Mouse (Mus musculus): ENCODE results near the gene Oas1e. TPM values are rescaled to one million over a fixed set of nuclear protein-coding genes. Genes with fewer than 3 reads are reported as not detected.

Gene Oas1e
- total RNA-seq, 2 experiments from 2014 or later: not detected

GRCm38 (mm10) chr5:120778941-120779340, 16.4 kb downstream of the Oas1e start:
- no peak for ATAC-seq (replicated peaks; ENCODE audit: low FRiP score, low TSS enrichment, poor library complexity, severe bottlenecking)

DNA sequence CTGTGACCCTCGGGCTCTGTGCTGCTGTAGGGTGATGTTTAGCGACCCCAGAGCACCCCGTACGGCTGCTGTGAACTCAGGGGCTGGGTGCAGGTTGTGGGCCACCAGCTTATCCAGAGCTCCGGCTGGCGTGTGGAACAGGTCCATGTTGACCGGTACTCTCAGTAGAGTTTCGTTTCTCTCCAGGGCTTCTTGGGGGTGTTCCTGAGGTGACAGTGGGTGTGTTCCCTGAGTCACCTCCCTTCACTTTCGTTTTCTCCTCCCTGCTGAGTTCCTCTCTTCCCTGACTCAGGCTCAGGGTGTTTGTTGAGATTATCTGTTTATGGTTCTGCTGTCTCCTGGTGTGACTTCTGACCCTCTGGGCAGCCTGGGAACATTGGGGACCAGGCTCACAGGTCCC, 17.9 kb downstream of the Oas1e start, which contains the start of gene Oas3:
TSS of gene Oas3 (minus strand) at position 184 of the 400 bp plus-strand sequence.
- ATAC-seq (replicated peaks; ENCODE audit: low FRiP score, low TSS enrichment, poor library complexity, severe bottlenecking): peak; percentile 42

DNA sequence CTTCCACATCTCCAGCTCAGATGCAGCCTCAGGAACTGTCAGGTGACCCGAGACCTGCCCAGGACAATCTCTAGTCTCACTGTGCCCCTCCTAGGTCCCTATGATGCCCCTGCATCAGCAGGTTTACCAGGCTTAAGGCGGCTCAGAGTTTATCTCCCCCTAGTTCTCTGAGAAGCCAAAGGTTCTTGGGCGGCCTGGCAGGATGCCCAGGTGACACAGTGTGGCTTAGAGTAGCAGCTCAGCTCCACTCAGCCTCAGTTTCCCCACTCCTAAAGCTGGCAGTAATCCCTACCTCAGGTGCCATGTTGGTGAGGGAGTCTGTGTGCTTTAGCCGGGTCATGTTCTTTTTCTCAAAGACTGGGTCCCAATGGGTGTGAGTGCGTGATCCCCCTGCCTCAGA, 18.5 kb downstream of the Oas1e start:
- ATAC-seq (replicated peaks; ENCODE audit: low FRiP score, low TSS enrichment, poor library complexity, severe bottlenecking): 0 out of 2 replicates have a peak, but pooled peaks have one; percentile 13

DNA sequence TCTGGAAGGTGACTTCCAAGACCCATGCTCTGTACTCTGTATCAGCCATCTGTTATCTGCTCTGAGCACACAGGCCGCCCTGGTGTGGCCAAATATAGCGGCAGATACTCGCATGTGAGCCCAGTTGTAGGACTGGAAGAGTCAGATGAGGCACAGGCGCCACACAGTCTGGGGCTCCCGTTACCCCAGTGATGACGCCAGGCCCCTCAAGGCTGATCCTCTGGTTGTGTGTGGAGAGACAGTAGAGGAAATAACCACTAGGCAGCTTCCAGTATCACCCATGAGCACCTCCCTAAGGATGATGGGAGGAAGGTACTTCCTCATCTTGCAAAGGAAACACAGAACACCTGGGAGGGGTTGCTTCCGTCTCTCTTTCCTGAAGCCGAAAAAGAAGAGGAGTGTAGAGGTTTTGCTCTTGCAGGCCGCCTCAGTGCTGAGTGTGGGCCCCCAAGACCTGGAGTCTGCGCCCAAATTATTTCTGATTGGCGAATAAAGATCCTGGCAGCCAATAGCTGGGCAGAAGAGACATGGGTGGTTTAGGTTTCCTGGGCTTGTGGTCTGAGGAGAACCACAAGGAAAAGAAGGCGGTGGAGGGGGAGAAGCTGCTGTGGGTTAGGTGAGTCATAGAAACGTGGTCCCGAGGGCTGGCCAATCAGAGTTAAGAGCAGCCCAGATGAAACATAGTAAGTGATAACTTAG, 19.9 kb downstream of the Oas1e start:
- ATAC-seq (replicated peaks; ENCODE audit: low FRiP score, low TSS enrichment, poor library complexity, severe bottlenecking): peak; percentile 84

DNA sequence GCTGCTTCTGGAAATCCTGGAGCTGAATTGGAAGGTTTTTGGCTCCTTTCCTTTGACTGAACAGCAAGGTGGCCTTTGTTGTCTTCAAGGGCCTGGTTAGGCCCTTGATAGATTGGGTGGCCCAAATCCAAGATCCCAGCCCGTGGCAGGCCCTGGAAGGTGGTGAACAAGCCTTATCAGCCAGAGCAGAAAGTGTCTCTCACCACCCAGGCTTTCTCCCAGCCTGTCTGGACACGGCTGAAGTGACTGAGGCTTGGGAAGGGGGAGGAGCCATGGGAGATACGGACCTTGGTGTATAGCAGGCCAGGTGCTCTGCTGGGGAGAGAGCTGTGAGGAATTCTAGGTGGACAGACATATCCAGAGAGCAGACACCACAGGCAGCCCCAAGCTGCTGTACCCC, 25.9 kb downstream of the Oas1e start:
- ATAC-seq (replicated peaks; ENCODE audit: low FRiP score, low TSS enrichment, poor library complexity, severe bottlenecking): peak; percentile 96

GRCm38 (mm10) chr5:120765010-120765409, 30.3 kb downstream of the Oas1e start:
- no peak for ATAC-seq (replicated peaks; ENCODE audit: low FRiP score, low TSS enrichment, poor library complexity, severe bottlenecking)

DNA sequence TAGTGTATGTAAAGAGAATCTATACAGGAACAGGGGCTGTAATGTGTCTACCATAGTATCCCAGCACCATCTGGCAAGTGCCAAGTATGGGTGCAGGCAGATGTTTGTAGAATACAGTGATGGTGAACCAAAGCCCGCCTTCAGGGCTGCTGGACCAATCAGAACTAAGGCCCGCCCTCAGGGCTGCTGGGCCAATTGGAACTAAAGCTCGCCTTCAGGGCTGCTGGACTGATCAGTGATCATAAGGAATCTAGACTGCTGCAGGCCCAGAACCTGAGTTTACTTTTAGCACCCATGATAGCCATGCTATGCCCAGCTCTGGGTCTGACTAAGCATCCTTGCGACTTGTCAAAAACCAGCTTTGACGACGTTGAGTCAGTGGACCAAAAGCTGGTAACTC, 33.4 kb downstream of the Oas1e start:
- peak; percentile 73 for ATAC-seq (replicated peaks; ENCODE audit: low FRiP score, low TSS enrichment, poor library complexity, severe bottlenecking)

- ATAC-seq (replicated peaks; ENCODE audit: low FRiP score, low TSS enrichment, poor library complexity, severe bottlenecking): no peak
These were observed 41.1 kb downstream of the Oas1e start for GRCm38 (mm10) chr5:120754215-120754614.

GRCm38 (mm10) chr5:120752786-120753185, 42.5 kb downstream of the Oas1e start:
- ATAC-seq (replicated peaks; ENCODE audit: low FRiP score, low TSS enrichment, poor library complexity, severe bottlenecking): no peak

GRCm38 (mm10) chr5:120751206-120751605, 44.1 kb downstream of the Oas1e start:
- no peak for ATAC-seq (replicated peaks; ENCODE audit: low FRiP score, low TSS enrichment, poor library complexity, severe bottlenecking)

DNA sequence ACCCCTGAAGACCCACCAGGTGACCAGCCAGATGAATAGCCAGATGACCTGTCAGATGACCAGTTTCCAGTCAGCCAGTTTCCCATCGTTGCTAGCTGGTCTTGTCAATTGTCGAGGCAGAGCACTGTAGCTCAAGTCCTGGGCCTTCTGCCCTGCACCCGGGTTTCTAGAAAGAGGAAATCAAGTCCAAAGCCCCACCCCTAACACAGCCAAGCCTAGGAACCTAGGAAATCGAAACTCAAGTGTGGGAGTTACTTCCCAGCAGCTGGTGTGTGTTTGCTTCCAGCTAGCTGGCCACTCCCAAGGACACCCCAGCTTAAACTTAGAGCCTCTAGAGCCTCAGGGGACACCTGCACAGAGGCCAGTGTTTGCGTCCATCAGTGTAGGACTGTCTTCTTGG, 45.6 kb downstream of the Oas1e start, which contains the start of gene Oas2:
TSS of gene Oas2 (minus strand) at position 166 of the 400 bp plus-strand sequence.
- ATAC-seq (replicated peaks; ENCODE audit: low FRiP score, low TSS enrichment, poor library complexity, severe bottlenecking): no peak

- ATAC-seq (replicated peaks; ENCODE audit: low FRiP score, low TSS enrichment, poor library complexity, severe bottlenecking): no peak
These were observed 48.9 kb downstream of the Oas1e start for GRCm38 (mm10) chr5:120746451-120746850.

DNA sequence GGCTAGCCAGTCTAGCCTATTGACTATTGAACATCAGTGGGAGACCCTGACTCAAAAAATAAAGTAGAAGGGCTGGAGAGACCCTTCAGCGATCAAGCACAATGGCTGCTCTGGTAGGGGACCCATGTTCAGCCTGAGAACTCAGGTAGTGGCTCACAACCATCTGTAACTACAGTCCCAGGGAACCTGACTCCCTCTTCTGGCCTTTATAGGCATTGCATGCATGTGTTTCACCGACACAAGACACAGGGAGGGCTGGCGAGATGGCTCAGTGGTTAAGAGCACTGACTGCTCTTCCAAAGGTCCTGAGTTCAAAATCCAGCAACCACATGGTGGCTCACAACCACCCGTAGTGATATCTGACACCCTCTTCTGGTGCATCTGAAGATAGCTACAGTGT, 53.2 kb downstream of the Oas1e start:
- peak; percentile 86; the same call in 1 of the 2 replicates for ATAC-seq (replicated peaks; ENCODE audit: low FRiP score, low TSS enrichment, poor library complexity, severe bottlenecking)

Other genes with a start within 250 kb of the Oas1e start
- 71.7 and 84.7 TPM in 2 replicates for gene Tpcn1, start 206.9 kb downstream of the Oas1e start, total RNA-seq (2014; fragmentation: Nextera tagmentation)
- gene Tpcn1, start 206.9 kb downstream of the Oas1e start, total RNA-seq (2017): 16.0 and 19.1 TPM in 2 replicates
- 6.4 and 9.0 TPM in 2 replicates for gene Iqcd, start 206.5 kb downstream of the Oas1e start, total RNA-seq (2014; fragmentation: Nextera tagmentation)
- 6.3 and 7.9 TPM in 2 replicates for gene Iqcd, start 206.5 kb downstream of the Oas1e start, total RNA-seq (2017)
- 9.9 and 11.8 TPM in 2 replicates for gene Rita1, start 182.9 kb downstream of the Oas1e start, total RNA-seq (2014; fragmentation: Nextera tagmentation)
- 5.5 and 6.9 TPM in 2 replicates for gene Rita1, start 182.9 kb downstream of the Oas1e start, total RNA-seq (2017)
- 28.3 and 41.7 TPM in 2 replicates for gene Ddx54, start 182.8 kb downstream of the Oas1e start, total RNA-seq (2014; fragmentation: Nextera tagmentation)
- 40.4 and 40.6 TPM in 2 replicates for gene Ddx54, start 182.8 kb downstream of the Oas1e start, total RNA-seq (2017)
- not detected in 2 replicates for gene Cfap73, start 161.3 kb downstream of the Oas1e start, total RNA-seq (2014; fragmentation: Nextera tagmentation)
- gene Cfap73, start 161.3 kb downstream of the Oas1e start, total RNA-seq (2017): not detected in 2 replicates
- not detected in 2 replicates for gene Rasal1, start 146.7 kb downstream of the Oas1e start, total RNA-seq (2014; fragmentation: Nextera tagmentation)
- not detected in 2 replicates for gene Rasal1, start 146.7 kb downstream of the Oas1e start, total RNA-seq (2017)
- gene Dtx1, start 83.6 kb downstream of the Oas1e start, total RNA-seq (2014; fragmentation: Nextera tagmentation): 8.7 TPM in 1 of 2 replicates, not detected in the other
- 0.56 TPM in 1 of 2 replicates, not detected in the other for gene Dtx1, start 83.6 kb downstream of the Oas1e start, total RNA-seq (2017)
- 1.7 and 2.0 TPM in 2 replicates for gene Oas2, start 45.7 kb downstream of the Oas1e start, total RNA-seq (2014; fragmentation: Nextera tagmentation)
- 0.72 and 1.3 TPM in 2 replicates for gene Oas2, start 45.7 kb downstream of the Oas1e start, total RNA-seq (2017)
- 2.3 and 4.2 TPM in 2 replicates for gene Oas3, start 17.9 kb downstream of the Oas1e start, total RNA-seq (2014; fragmentation: Nextera tagmentation)
- gene Oas3, start 17.9 kb downstream of the Oas1e start, total RNA-seq (2017): 1.8 and 2.0 TPM in 2 replicates
- gene Oas1c, start 17.0 kb upstream of the Oas1e start, total RNA-seq (2014; fragmentation: Nextera tagmentation): 5.3 and 8.3 TPM in 2 replicates
- 3.1 and 26.4 TPM in 2 replicates for gene Oas1c, start 17.0 kb upstream of the Oas1e start, total RNA-seq (2017)
- not detected in 2 replicates for gene Oas1f, start 51.8 kb upstream of the Oas1e start, total RNA-seq (2014; fragmentation: Nextera tagmentation)
- gene Oas1f, start 51.8 kb upstream of the Oas1e start, total RNA-seq (2017): not detected in 2 replicates
- gene Oas1h, start 65.9 kb upstream of the Oas1e start, total RNA-seq (2014; fragmentation: Nextera tagmentation): not detected in 2 replicates
- not detected in 2 replicates for gene Oas1h, start 65.9 kb upstream of the Oas1e start, total RNA-seq (2017)
- 2.5 TPM in 1 of 2 replicates, not detected in the other for gene Oas1g, start 92.1 kb upstream of the Oas1e start, total RNA-seq (2014; fragmentation: Nextera tagmentation)
- not detected in 2 replicates for gene Oas1g, start 92.1 kb upstream of the Oas1e start, total RNA-seq (2017)
- gene Oas1a, start 112.0 kb upstream of the Oas1e start, total RNA-seq (2014; fragmentation: Nextera tagmentation): 6.4 and 8.1 TPM in 2 replicates
- gene Oas1a, start 112.0 kb upstream of the Oas1e start, total RNA-seq (2017): 6.9 and 9.6 TPM in 2 replicates
- gene Oas1d, start 119.0 kb upstream of the Oas1e start, total RNA-seq (2014; fragmentation: Nextera tagmentation): not detected in 2 replicates
- gene Oas1d, start 119.0 kb upstream of the Oas1e start, total RNA-seq (2017): not detected in 2 replicates
- gene Rph3a, start 214.6 kb upstream of the Oas1e start, total RNA-seq (2014; fragmentation: Nextera tagmentation): not detected in 2 replicates
- not detected in 2 replicates for gene Rph3a, start 214.6 kb upstream of the Oas1e start, total RNA-seq (2017)

Data from megakaryocyte-erythroid progenitor cell, adult 5-6 weeks (primary cell).